Mouse (Mus musculus) layer of hippocampus, postnatal 10 days (tissue): ENCODE data around the gene Pex6. TPM values are rescaled to one million over a fixed set of nuclear protein-coding genes. Genes with fewer than 3 reads are reported as not detected.

Experiments
- DNase-seq, 2 experiments: peaks; one replicate each; pipeline ENCODE4 v3.0.0; 2021; ENCODE audit warnings: low spot score in 2 of 2
- total RNA-seq, 2 experiments: library from RNA; stranded (reverse); gene quantifications; 2 replicates each; pipeline ENCODE4 v1.2.3; 2021

Pex6 gene
- total RNA-seq, 2 experiments from 2014 or later: 28.4 to 33.9 TPM

DNA sequence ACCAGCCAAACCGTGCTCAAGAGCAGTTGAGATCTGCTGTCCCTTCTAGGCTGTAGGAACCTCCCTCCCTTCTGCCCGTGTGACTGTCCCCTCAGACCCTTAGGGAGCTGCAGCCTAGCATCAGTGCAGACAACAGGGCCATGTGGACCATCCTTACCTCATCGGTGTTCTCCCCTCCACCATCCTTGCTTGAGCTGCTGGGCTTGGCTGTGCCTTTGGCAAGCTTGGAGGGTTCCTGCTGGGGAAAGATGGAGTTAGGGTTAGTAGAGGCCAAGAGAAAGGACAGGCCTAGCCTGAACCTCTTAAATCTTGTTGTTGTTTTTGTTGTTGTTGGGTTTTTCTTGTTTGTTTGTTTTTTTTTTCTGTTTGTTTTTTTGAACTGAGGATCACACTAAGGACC, 11.4 kb upstream of the Pex6 start:
- DNase-seq: no peak

- DNase-seq: no peak
These were observed 9.8 kb upstream of the Pex6 start for GRCm38 (mm10) chr17:46701489-46701888.

GRCm38 (mm10) chr17:46702100-46702499, 9.2 kb upstream of the Pex6 start:
- DNase-seq: no peak

GRCm38 (mm10) chr17:46702506-46702905, 8.8 kb upstream of the Pex6 start:
- no peak for DNase-seq

DNA sequence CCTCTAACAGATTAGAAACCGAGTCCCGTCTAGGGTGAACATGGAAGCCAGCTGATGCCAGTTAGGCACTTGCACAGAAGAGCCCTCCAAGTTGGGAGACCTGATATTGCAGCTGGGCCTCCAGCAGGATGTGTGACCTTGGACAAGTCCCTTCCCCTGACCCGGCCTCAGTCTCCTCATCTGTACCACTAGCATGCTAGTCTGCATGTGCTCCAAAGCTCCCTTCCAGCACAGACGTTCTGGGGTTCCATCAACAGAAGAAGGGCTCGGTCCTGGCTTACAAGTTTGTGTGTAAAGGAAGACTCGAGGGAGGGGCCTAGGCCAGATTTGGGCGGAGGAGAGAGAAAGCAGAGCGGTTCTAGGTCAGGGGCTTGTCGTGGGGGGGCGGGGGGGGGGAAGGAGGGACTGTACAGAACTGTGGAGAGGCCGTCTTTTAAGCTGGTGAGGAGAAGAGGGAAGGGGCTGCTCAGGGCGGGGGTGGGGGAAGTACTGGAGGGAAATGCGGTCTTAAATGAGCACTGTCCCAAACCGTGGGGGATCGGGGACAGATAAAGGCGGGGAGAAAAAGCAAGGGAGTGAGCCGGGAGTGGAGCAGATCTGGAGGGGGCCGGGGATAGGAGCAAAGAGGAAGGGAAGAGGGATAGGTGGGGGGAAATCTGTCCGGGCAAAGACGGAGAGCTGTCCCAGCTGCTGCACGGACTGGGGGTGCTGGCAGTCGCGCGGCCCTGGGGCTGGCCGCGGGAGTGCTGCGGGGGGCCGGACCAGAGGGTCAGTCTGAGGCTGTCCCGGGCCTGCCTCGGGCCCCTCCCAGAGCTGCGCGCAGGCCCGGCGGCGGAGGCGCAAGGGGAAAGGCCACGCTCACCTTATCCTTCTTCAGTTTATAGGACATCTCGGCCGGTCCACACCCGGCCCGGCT, 7.0 kb upstream of the Pex6 start:
- DNase-seq: no peak

DNA sequence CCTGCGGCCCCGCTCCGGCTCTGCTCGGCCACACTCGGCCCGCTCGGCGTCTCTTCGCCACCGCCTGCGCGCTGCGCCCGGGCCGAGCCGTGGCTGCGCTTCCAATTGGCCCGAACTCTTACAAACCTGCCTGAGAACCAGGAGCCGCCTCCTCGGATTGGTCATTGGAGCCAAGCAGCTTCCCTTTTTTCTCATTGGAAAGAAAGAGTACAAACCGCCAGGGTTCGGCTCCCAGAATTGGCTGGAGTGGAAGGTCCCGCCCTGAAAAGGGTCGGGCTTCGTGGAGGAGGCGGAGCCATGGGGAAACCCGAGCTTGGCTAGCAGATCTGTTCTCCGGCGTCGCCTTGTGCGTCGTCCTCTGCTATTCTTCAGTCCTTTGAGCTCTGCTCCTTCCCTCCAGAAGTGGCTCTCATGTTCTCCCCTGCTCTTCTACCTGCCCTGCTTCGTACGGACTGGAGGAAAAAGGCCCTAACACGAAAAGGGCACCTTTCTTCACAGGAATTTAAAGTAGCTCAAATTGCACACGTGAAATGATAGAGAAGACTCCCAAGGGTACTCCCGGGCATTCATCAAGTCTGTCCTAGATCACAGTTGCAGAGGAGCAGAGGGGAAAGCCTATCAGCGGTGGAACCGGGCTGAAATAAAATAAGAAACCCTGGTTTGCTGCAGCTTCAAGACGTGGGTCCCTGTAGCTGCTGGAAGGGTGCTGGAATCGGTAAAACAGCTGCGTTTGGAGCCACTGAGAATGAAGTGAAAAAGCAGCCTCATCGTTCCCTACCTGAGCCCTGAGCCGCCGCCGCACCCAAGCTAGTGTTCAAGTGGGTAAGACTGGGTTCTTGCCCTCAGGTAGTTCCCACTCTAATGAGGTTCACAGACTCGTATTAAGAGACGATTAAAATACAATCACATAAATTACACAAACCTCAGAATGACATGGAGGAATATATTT, 6.1 kb upstream of the Pex6 start, which contains the start of gene Ppp2r5d:
Gene Ppp2r5d, minus strand, starts transcription at position 225 of the 949 bp plus-strand sequence.
- DNase-seq: peak; percentile 93 to 94

DNA sequence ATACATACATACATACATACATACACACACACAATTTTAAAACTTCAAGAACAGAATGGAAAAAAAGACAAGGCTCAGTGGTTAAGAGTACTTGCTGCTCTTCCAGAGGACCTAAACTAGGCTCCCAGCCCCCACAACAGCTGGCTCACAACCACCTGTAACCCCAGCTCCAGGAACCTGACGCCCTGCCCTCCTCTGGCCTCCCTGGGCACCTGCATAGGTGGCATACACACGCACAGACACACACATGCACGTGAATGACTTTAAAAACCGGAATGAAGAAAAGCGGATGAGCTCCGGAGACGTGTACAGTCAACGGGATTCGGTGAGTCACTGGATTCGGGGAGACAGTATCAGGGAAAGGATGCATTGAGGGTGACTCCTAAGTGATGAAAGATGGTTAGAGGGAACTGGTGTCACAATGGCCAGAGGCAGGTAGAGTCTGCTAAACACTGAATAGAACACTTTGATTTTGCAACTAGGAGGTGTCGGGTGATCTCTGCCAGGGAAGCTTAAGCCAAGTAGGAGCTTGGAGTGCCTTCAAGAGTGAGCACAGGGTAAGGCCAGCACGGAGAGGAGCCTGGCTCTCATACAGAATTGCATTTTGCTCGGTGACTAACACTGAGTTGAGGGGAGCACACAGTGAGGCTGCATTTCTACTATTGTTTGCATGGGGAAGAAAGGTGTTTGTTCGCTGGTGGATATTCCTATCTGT, 4.7 kb upstream of the Pex6 start:
- DNase-seq: no peak

GRCm38 (mm10) chr17:46711612-46712271, 479 bp downstream of the Pex6 start:
- DNase-seq: peak; percentile 48 to 60

- no peak for DNase-seq
These were observed 1.2 kb downstream of the Pex6 start for GRCm38 (mm10) chr17:46712442-46712841.

DNA sequence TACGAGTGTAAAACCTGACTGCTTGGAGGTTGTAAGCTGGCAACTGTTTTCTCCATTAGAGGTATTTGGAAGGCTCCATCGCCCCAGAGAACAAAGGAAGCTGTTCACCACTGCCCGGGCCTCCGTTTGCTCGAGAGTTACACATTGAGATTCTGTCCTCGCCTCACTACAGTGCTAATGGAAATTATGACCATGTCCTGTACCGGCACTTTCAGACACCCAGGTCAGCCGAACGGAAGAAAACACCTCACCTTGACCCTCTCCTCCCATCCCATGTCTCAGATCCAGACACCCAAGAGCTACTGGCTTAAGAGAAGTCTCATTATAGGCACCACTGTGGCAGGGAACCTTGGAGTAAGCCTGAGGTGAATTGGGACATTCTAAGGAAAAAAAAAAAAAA, 2.6 kb downstream of the Pex6 start:
- no peak for DNase-seq

DNA sequence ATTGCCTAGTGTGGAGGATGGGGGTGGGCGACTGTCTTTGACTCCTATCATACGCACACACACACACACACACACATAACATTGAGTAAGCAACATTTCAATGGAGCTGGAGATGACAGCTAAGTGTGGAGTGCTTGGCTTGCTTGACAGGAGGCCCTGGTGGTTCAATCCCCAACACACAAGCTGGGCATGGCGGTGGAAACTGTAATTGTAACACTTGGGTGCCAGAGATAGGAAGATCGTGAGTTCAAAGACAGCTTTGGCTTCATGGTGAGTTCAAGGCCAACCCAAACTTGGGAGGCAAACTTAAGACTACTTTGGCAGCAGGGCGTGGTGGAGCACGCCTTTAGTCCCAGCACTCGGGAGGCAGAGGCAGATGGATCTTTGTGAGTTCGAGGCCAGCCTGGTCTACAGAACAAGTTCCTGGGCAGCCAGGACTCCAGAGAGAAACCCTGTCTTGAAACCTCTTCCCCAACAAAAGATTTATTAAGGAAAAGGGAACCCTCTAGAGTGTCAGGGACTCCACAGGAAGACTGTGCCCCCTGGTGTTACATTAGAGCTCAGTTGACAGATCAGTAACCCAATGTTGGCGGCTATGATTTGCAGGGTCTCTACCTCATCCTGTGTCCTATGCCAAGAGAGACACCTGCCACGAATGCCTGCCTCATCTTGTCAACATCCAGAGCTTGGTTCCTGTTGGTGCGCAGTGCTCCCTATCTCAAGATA, 3.7 kb downstream of the Pex6 start:
- DNase-seq: no peak

DNA sequence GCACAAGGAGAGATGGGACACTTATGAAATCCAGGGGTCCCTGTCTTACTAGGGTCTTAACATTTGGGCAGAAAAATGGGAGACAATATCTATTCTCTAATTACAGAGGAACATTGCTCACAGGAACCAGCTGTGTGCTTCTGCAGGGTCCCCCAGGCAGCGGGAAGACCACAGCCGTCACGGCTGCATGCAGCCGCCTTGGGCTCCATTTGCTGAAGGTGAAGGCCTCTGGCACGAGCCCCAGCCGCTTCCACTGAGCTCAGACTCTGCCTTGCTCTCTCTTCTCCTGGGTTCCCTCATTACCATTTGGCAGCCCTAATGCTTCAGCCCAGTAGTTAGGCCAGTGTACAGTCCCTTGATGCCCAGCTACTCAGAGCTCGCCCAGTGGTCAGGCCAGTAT, 9.8 kb downstream of the Pex6 start:
- DNase-seq: no peak

DNA sequence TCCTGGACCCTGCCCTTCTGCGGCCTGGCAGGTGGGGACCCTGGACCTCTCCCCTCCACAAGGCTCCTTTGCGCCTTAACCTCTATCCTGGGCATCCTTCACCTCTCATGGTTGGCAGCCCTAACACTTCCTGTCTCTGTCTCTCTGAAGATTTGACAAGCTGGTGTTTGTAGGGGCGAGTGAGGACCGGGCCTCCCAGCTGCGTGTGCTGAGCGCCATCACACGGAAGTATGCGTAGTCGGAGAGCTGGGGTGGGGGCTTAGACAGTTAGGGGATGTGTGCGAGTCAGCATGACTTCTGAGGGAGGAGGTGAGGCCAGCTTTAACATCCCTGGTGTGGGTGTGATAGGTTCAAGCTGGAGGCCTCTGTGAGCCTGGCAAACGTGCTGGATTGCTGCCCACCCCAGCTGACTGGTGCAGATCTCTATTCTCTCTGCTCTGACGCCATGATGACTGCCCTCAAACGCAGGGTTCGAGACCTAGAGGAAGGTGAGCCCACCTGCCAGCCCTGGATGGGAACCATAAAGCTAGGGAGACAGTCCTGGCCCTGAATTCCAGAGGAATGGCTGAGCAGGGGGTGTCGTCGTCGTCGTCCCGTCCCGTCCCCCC, 13.3 kb downstream of the Pex6 start:
- no peak for DNase-seq

GRCm38 (mm10) chr17:46725273-46725672, 14.0 kb downstream of the Pex6 start:
- DNase-seq: peak in 1 of 2 experiments; percentile 43

DNA sequence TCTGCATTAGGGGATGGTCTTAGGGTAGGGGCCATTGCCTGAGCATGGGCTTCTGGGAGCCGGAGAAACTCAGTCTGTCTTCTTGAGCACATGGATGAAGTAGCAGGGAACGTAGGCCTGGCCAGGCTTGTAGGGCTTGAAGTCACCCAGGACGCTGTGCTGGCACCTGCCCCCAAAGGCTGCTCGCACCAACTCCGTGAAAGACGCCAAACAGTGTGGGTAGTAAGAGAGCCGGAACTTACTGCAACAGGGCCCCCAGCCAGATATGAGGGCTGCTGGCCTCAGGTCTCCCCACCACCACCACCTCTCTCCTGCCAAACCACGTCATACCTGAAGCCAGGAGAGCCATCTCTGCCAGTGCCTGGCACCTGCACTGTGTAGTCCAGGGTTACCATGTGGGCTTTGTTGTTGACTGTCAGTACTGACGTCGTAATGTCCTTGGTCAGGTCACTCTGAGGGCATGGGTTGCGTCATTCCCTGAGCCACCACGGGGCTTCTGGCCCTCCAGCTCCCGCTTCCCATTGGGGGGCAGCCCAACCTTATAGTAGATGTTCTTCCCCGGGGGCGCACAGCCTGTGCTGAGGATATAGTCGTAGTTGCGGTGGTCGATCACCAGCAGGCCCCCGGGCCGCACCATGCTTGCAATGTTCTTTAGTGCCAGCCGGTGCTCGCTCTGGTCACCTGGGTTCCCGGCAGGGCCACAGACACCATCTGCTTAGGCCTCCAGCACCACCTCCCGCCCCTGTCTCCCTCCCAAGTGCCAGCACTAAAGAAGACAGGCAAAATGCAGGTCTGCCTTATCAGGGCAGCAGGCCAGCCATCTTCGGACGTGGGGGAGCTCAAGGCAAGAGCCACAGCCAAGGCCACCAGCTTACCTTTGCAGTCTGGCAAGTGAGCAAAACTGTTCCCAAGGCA, 14.7 kb downstream of the Pex6 start:
- no peak for DNase-seq

DNA sequence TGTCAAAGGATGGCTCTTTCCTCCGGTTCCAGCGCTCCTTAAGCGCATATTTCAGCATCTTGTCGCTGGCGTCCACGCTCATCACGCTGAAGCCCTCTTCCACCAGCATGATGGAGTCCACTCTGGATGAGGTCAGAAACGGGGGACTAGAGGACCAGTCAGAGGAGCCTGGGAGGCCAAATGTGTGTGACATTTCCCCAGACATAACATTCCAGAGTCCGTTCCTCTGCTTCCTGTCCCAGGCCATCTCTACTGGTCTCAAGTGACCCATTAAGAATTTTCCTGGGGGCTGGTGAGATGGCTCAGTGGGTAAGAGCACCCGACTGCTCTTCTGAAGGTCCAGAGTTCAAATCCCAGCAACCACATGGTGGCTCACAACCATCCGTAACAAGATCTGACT, 16.0 kb downstream of the Pex6 start:
- DNase-seq: no peak

DNA sequence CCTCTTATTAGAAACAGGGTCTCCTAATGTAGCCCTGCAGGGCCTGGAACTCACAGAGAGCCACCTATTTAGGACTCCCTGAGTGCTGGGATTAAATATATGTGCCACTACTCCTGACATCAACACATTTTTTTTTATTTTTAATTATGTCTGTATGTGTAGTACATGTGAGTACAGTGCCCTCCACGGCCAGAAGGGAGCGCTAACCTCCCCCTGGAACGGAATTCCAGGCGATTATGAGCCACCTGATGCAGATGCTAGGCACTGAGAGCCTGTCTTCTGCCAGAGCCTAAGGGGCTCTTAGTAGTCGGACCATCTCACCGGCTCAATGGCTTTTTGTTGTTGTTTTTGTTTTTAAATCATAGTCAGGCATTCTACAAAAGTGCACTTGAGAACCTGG, 16.8 kb downstream of the Pex6 start:
- DNase-seq: no peak

- no peak for DNase-seq
These were observed 17.2 kb downstream of the Pex6 start for GRCm38 (mm10) chr17:46728496-46728895.
